Mouse (Mus musculus) urinary bladder, adult 2 months (tissue): ENCODE results near the gene Prr36. TPM values are rescaled to one million over a fixed set of nuclear protein-coding genes. Genes with fewer than 3 reads are reported as not detected.

Experiments used
- DNase-seq: peaks from one replicate; pipeline ENCODE4 v3.0.0; 2022; ENCODE audit warnings: low spot score
- polyA plus RNA-seq: library from polyadenylated mRNA; depleted of rRNA; stranded (reverse); fragments of >200 nt; gene quantifications from 2 replicates; pipeline ENCODE4 v1.2.3, GENCODE M21; 2012; rRNA removed

The Prr36 gene
- polyA plus RNA-seq, 1 experiment: 0.72 TPM

DNA sequence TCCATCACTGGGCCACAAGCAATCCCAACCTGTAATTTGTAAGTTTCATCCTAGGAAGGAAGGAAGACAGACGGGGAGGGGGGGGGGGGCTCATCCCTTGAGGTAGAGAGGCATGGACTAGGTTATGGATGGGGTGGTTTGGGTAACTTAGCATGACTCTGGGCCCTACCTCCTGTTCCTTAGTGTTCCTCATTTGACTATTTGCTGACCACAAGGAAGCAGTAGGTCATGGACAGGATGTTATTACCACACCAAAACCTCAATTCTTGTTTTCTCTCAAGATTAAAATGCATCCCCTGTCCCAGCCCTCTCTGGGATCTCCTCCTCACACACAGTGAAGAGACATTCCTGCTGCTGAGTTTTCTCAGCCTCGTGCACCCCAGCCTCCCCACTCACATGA is 15.9 kb downstream of the Prr36 start:
- no peak for DNase-seq

DNA sequence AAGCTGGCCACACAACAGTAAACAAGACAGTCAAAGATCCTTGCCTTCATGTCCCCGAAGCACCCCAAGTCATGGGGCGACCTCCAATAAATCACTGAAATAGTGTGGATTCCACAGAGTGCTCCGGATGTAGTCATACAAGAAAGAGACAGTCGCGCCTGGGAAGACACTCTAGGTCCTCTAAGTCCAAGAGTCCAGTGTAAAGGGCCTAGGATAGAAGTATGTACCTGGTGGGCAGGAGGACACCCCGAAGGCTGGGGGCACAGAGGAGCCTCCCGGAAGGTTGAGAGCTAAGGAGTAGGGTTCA is 23.7 kb downstream of the Prr36 start:
- DNase-seq: no peak

DNA sequence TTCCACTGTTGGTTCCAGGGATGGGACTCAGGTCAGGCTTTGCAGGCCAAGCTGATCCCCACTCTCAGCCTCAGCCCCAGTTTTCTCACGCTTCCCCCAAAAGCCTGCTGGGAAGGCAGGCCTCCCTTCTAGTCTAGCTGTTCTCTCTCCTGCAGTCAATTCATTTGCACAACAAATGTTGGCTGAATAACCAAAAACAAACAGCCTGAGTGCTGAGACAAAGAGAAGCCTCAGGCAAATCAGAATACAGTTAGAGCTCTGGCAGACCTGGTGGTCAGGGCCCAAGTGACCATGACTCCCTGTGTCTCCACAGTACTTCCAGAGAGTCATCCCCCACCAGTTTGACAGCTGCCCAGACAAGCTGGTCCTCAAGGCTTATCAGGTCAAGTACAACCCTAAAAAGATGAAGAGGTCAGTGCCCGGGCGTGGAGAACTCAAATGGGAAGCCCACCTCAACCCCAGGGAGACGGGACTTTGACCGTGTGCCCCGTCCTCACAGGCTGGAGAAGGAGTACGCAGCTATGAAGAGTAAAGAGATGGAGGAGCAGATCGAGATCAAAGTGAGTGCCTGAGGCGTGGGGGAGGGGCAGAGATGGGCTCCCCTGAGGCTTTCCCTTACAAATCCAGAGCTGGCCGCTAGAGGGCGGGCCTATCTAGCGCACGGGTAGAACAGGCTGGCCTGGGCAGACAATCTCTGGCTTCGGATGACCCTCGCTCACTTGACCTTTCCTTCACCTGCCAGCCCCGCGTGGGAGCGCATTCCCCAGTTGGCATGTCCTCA is 24.3 kb downstream of the Prr36 start:
- peak; percentile 75 for DNase-seq

DNA sequence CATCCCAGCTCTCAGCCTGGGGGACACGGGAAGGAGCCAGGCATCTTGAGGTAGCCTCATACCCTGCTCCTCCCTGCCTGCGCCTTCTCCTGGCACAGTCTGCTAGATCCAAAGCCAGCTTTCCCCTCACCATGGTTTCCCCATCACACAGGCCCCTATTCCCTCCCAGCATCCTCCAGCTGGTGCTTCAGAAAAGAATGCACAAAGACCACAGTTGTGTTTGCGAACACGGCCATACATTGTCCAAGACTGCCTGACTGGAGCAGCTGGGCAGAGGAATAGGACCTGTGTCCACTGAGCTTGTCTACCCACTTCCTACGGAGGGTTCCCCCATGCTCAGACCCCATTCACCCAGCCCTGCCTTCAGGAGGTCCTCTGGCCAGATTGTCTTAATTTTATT is 25.0 kb downstream of the Prr36 start:
- no peak for DNase-seq

DNA sequence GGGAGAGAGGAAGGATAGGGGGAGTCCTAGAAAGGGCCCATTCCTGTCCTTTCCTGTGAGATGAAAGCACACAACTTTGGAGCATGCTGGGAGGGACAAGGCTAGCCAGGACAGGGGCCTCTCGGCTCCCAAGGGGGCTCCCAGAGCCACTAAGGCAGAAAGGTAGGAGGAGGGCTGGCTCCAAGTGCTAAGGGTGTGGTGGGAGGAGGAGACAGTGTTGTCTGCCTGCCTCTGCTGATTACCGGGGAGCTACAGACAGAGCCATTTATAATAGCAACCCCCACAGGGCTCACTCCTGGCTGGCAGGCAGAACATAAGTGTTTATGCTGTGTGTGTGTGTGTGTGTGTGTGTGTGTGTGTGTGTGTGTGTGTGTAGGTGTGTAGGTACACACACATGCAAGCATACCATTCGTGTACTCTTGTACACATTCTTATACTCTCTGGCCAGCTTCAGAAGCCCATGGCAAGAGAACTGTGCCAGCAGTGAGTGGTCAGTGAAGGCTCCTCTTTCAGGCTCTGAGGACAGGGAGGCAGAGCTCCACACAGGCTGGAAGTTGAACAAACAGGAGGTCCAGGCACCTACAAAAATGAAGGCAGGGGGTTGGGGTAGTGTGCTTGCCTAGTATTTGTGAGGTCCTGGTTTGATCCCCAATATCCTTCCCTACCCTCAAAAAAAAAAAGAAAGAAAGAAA is 28.1 kb downstream of the Prr36 start:
- DNase-seq: no peak

DNA sequence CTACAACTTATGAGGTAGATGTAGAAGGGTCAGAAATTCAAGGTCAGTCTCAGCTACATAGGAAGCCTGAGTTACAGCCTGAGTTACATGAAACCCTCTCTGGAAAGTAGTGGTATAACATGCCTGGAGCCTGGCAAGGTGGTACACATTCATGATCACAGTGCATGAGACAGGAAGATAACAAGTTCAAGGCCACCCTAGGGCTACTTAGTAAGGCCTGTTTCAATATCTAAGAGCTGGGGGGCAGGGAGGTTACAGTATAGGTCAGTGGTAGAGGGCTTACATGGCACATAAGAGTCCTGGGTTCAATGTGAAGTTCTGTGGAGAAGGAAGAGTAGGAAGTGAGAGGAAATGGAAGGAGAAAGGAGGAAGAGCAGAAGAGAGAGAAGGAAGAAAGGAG is 28.7 kb downstream of the Prr36 start:
- DNase-seq: no peak

DNA sequence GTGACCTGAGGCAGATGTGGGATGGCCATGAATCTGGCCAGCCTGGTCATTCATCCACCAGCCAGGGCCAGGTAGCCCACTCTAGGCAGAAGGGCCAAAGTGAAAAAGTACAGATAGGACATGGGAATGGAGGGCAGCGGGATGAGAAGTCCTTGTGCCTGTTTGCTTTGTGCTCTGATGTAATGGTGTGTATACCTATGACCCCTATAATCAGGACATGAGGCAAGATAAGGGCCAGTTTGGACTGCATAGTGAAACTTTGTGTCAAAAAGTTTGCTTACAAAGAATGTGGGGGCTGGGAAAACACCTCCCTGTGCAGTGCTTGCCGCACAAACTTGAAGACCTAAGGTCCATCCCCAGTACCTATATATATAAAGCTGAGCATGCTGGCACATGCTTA is 31.1 kb downstream of the Prr36 start:
- no peak for DNase-seq

DNA sequence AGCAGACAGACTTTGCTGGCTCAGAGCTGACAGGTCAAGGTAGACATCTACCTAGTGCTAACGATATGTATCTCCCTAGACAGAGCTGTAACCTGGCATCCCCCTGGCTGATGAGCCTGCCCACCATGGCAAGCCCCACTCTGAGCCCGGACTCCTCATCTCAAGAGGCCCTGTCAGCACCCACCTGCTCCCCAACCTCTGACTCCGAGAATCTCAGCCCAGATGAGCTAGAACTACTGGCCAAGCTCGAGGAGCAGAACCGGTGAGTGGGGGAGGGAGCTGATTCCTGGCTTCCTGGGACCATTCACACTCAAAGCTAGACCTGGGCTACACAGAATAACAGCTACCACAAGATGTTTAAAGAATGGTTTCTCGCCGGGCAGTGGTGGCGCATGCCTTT is 33.9 kb downstream of the Prr36 start:
- no peak for DNase-seq

DNA sequence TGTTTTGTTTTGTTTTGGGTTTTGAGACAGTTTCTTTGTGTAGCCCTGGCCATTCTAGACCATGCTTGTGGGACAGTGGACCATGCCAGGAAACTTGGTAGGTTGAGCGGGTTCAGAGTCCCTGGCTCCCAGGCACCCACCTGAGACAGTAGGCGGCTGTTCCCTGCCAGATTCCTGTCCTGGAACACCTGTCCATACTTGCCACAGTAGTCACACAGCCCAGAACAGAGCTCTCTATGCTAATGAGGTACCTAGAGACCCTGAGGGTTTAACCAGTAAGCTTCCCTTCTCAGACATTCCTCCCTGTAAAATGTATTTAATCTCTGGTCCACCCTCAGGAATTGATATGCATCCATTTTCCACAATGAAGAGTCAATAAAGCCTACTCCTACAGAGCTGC is 43.2 kb downstream of the Prr36 start:
- no peak for DNase-seq

DNA sequence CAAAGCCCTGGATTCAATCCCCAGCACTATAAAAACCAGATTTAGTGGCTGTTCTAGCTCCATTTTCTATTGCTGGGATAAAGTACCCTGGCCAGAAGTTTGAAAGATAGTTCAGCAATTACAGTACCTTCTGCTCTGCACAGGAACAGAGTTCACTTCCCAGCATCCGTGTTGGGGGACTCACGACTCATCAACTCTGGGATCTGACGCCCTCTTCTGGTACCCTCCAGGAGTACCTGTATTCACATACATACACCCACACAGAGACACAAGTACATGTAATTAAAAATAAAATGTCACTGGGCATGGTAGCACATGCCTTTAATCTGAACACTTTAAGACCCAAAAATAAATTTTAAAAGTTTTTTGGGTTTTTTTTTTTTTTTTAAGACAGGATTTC is 44.8 kb downstream of the Prr36 start:
- DNase-seq: no peak

DNA sequence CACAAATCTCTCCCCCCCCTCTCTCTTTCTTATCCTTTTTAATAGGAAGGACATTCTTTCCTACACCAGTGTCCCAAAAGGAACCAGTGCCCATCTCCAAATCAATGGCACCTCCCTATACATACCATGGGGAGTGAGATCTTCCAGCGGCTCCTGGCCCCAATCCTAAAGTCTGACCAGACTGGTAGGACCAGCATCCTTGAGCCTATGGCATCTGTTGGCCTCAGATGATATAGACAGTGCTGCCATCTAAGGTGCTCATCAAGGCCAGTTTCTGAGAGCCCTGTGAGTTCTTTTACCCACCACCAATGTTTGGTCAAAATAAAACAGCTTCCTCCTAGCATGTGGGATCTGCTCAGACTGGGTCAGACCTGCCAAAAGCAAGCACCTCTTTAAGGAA is 49.3 kb downstream of the Prr36 start:
- DNase-seq: no peak

DNA sequence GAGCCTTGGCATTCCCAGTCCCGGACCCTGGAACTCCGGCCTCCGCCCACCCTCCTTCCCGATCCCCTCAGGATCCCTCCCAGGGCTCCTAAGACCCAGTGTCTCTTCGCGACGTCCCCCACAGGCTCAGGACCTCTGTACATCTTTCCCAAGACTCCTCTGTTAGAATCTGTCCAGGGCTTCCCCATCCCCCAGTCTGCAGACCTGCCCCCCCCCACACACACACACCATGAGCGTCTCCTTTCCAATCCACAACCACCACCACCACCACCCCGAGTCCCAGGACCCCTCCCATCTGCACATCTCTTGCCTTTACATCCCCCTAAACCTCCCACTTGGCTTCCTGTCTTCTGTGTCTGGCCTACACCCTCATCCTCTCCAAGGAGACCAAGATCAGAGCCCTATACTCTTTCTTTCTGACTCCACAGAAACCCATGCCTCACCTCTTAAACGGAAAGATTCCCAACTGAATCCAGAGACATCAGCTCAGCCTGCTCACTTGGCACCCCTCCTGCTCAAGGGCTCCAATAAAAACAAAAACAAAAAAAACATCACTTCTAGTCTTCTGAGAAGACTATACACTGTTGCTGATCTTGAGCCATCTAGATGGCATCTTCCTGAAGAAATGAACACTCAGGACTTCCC is 50.3 kb downstream of the Prr36 start:
- DNase-seq: no peak

DNA sequence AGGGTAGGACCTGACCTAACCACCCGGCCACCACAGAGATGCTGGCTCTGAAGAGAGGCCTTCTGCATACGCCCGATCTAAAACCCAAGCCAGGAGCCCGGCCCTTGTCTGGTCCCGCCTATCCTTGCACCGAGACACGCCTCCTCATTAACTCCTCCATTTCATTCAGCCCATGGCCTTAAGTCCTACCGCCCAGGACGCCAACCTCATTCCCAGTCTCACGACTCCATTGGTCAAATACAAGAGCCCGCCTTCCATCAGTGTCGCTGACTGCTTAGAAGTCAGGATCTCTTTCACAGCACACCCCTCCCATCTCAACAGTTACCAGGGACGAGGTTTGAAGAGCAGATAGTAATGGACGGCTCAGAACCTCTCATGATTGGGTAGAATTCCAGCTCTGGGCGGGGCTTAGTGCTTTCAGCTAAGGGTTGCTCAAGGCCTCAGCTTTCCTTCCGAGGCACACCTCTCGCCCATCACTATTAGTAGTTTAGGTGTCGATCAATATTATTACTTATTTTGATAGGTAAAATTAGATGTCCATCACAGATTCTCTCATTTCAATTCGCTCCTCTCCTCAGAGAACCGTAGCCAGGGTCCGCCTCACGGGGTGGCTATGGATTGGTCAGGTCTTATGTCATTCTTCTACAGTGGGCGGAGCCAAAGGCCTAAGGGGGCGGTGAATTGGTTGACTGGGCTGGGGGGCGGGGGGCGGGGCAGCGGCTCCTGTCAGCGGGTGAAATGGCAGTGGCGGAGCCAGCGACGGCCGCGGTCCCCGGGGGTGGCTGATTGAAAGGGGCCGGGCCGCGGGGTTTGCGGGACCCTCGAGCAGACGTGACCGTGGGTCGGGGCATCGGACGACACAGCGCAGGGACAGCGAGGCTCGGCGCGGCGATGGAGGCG is 51.2 kb downstream of the Prr36 start, which contains the start of gene Evi5l:
Gene Evi5l (plus strand): TSS at position 716 of the 900 bp plus-strand sequence.
- peak; percentile 90 for DNase-seq

DNA sequence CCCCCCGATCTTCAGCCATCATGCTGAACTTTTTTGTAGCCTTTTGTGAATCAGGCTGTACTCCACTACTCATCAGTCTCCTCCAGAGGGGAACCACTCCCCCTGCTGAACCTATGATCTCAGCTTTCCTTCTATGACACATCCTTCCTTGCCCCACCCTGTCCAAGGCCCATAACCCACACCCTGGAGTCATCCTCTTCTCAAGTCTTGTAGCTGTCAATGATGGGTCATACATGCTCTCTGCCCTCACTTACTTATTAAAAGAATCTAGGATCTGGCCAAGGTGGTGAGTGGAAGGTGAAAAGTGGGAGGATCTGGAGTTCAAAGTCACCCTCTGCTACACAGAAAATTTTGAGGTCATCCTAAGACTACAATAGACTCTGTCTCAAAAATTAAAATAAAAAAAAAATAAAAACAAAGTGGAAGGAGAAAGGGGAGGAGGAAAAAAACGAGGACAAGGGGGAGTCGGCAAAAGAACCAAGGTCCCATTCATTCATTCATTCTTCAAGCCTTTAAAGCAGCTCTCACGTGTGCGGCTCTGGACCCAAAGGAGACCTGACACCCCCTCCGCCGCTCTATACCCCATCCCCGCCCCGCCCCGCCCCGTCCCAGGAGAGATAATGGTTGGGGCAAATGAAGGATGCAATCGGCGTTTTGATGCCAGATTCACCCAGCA is 51.9 kb downstream of the Prr36 start:
- DNase-seq: no peak

DNA sequence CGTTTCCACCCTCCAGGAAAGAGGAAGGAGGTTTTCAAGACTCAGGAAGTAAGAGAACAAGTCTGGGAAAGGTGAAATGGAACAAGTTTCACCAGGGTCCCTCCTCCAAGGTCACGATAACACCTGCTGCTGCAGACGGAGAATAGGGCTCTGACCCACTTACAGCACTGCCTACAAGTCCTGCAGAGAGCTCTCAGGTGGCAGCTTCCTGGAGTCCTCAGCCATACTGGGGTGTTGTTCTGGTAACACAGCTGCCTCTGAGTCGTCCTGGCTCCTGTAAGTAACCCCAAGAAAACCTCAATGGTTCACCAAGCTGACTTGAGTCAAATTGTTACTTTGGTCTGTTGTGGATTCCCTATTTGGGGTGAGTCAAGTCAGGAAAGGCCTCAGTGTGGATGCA is 54.5 kb downstream of the Prr36 start:
- DNase-seq: no peak

Other genes with a start within 250 kb of the Prr36 start
- gene Cd209f, start 111.6 kb downstream of the Prr36 start, polyA plus RNA-seq: 15.1 and 28.6 TPM in 2 replicates
- gene Cd209g, start 83.4 kb downstream of the Prr36 start, polyA plus RNA-seq: 6.7 and 13.7 TPM in 2 replicates
- 13.7 and 19.1 TPM in 2 replicates for gene Evi5l, start 50.9 kb downstream of the Prr36 start, polyA plus RNA-seq
- 15.4 and 15.9 TPM in 2 replicates for gene Lrrc8e, start 9.4 kb upstream of the Prr36 start, polyA plus RNA-seq
- 39.9 and 50.3 TPM in 2 replicates for gene Map2k7, start 21.3 kb upstream of the Prr36 start, polyA plus RNA-seq
- 4.3 and 5.9 TPM in 2 replicates for gene Gm49320, start 21.4 kb upstream of the Prr36 start, polyA plus RNA-seq
- 31.6 and 33.6 TPM in 2 replicates for gene Tgfbr3l, start 30.8 kb upstream of the Prr36 start, polyA plus RNA-seq
- gene Snapc2, start 35.6 kb upstream of the Prr36 start, polyA plus RNA-seq: 50.9 and 56.7 TPM in 2 replicates
- 98.2 and 133 TPM in 2 replicates for gene Ctxn1, start 41.8 kb upstream of the Prr36 start, polyA plus RNA-seq
- gene Timm44, start 58.5 kb upstream of the Prr36 start, polyA plus RNA-seq: 66.5 and 76.2 TPM in 2 replicates
- 6.6 and 8.2 TPM in 2 replicates for gene Ccl25, start 107.8 kb upstream of the Prr36 start, polyA plus RNA-seq
- 61.6 and 65.9 TPM in 2 replicates for gene Elavl1, start 108.0 kb upstream of the Prr36 start, polyA plus RNA-seq